8 mouse cellular contexts compared by ENCODE assay signal in genomic region chr13:110394291-110395178, GRCm38 (mm10). TPM values are rescaled to one million over a fixed set of nuclear protein-coding genes. Genes with fewer than 3 reads are reported as not detected.
DNase-seq lines count a peak whose midpoint lies in the region; ATAC-seq lines count a peak whose summit lies in the region.

Plk2 (plus strand) TSS chr13:110395046.

- H3K9me3 ChIP-seq in intestine, embryonic 16.5 days (ENCODE audit: control insufficient read depth, low read length) = no peaks in the 10 kb centered on the region

- peak within 1 kb of the TSS; percentile 83 for H3K9ac ChIP-seq in intestine, embryonic 16.5 days (ENCODE audit: low read depth, low read length)

- peaks cover 15% of the 10 kb centered on the region for H3K36me3 ChIP-seq in intestine, embryonic 16.5 days (ENCODE audit: control insufficient read depth, insufficient read depth, low read length)

- peak within 1 kb of the TSS; percentile 74 for H3K27ac ChIP-seq in intestine, embryonic 16.5 days (ENCODE audit: low read length)

- intact Hi-C loops in left cerebral cortex, postnatal 25 days (cut with DNase I) = loop anchor here (1.0 to 5.0 kb wide), 6 partner anchors 98 to 703 kb away; no protein-coding TSS in a partner anchor

- H3K4me2 ChIP-seq in intestine, embryonic 16.5 days (ENCODE audit: low read depth, low read length) = peak within 1 kb of the TSS; percentile 95

- peak; percentile 98 for DNase-seq in adrenal gland, postnatal 10 days
- peak; percentile 95 for DNase-seq in embryo, embryonic 9.5 days (ENCODE audit: extremely low spot score)
- peak; percentile 93 to 94 for DNase-seq in gastrocnemius, postnatal 4 days (ENCODE audit: low spot score in 2 of 2)
- peak; percentile 96 to 97 for DNase-seq in left cerebral cortex, postnatal 25 days (ENCODE audit: low spot score in 2 of 2)
- DNase-seq in mesoderm, embryonic 11.5 days (ENCODE audit: low read depth, low spot score) = peak; percentile 91
- DNase-seq in right cerebral cortex, postnatal 25 days = peak; percentile 95
- peak; percentile 94 to 95 for DNase-seq in urinary bladder, postnatal 36 days (ENCODE audit: low spot score in 2 of 2)

- ATAC-seq in intestine, embryonic 16.5 days = peak; percentile 93

- H3K27me3 ChIP-seq in intestine, embryonic 16.5 days (replicated peaks; ENCODE audit: control insufficient read depth, insufficient read depth, low read length) = no peaks in the 10 kb centered on the region

- peaks cover 3% of the 10 kb centered on the region; the same call in 1 of the 2 replicates for H3K4me1 ChIP-seq in intestine, embryonic 16.5 days (ENCODE audit: control insufficient read depth, insufficient read depth, low read length)

- peak within 1 kb of the TSS; percentile 76 for H3K4me3 ChIP-seq in intestine, embryonic 16.5 days (ENCODE audit: low read length)

- under 1% methylated on average over 71 of the region's 71 CpGs for WGBS in intestine, embryonic 16.5 days

RNA-seq across cellular contexts. Expression of gene Plk2, which starts in this region (rescaled TPM):
- total RNA-seq in adrenal gland, postnatal 10 days (2021) = 10 to 100 TPM; 40.7 to 42.0 TPM
- total RNA-seq in gastrocnemius, postnatal 4 days (2021) = 10 to 100 TPM; 40.2 to 47.9 TPM
- 56.6 and 61.9 TPM in 2 replicates for polyA plus RNA-seq in intestine, embryonic 16.5 days (2015; fragmentation: Nextera tagmentation; extraction: Ambion mirVana)
- 100 to 1,000 TPM; 235 to 274 TPM for total RNA-seq in left cerebral cortex, postnatal 25 days (2021)

Comparison
In these comparisons a context has a peak if more than half of its experiments do, and no peak if none do; other contexts are left out.
1. Peak in every context shown above with its lines: DNase-seq, ATAC-seq, H3K4me3 ChIP-seq and H3K27ac ChIP-seq.
2. RNA of gene Plk2 (total RNA-seq): 235 to 274 TPM in left cerebral cortex, postnatal 25 days; 40.2 to 47.9 TPM in gastrocnemius, postnatal 4 days and 40.7 to 42.0 TPM in adrenal gland, postnatal 10 days; every median in the first group is over 4 times any median in the second.